Mouse (Mus musculus) stomach, embryonic 14.5 days (tissue): Measurements from ENCODE around the gene Alpk1. TPM values are rescaled to one million over a fixed set of nuclear protein-coding genes. Genes with fewer than 3 reads are reported as not detected.

Experiments used
- ATAC-seq: fragments of 200-750 bp; cut with Nextera tagmentation; 2 replicates; pipeline ENCODE4 v1.8.0; 2017; ENCODE audit warnings: low read depth, moderate TSS enrichment; ENCODE audit not compliant: insufficient number of reproducible peaks, insufficient read depth, low FRiP score
- H3K27ac ChIP-seq: fragments of 300-500 bp; sonication (generic); 2 replicates; pipeline ENCODE4 v1.5.1; 2014; ENCODE audit warnings: mild to moderate bottlenecking, low read length, moderate library complexity, mixed read lengths
- H3K27me3 ChIP-seq: fragments of 300-500 bp; sonication (generic); 2 replicates; pipeline ENCODE4 v1.6.1; 2014; ENCODE audit warnings: low read length, control low read depth, mixed read lengths; ENCODE audit not compliant: control insufficient read depth, insufficient read depth
- H3K36me3 ChIP-seq: fragments of 300-500 bp; sonication (generic); 2 replicates; pipeline ENCODE4 v1.6.1; 2014; ENCODE audit warnings: mild to moderate bottlenecking, control low read depth, low read length, moderate library complexity, mixed read lengths; ENCODE audit not compliant: control insufficient read depth, insufficient read depth
- H3K4me1 ChIP-seq: fragments of 300-500 bp; sonication (generic); 2 replicates; pipeline ENCODE4 v1.6.1; 2014; ENCODE audit warnings: low read length, control low read depth, mixed read lengths; ENCODE audit not compliant: control insufficient read depth, insufficient read depth
- H3K4me2 ChIP-seq: fragments of 300-500 bp; sonication (generic); replicated peaks from 2 replicates; pipeline ENCODE4 v1.6.1; 2014; ENCODE audit warnings: low read depth, low read length, control low read depth
- H3K4me3 ChIP-seq: fragments of 300-500 bp; sonication (generic); 2 replicates; pipeline ENCODE4 v1.5.1; 2014; ENCODE audit warnings: low read depth, low read length, control low read depth
- H3K9ac ChIP-seq: fragments of 300-500 bp; sonication (generic); replicated peaks from 2 replicates; pipeline ENCODE4 v1.6.1; 2014; ENCODE audit warnings: low read depth, mild to moderate bottlenecking, control low read depth, low read length, moderate library complexity, mixed read lengths
- H3K9me3 ChIP-seq: fragments of 300-500 bp; sonication (generic); 2 replicates; pipeline ENCODE4 v1.6.1; 2016; ENCODE audit warnings: low read depth, low read length, control low read depth; ENCODE audit not compliant: control insufficient read depth
- WGBS: fragments of 180-500 bp; shearing (Covaris S2); extraction: QIAGEN DNeasy Blood & Tissue Kit; methylation state at CpG from one replicate; pipeline ENCODE4 v1.1.7; 2014; 5-methylcytosine and 5-hydroxymethylcytosine counted together
- polyA plus RNA-seq: library from polyadenylated mRNA; unstranded; fragments of >200 nt; fragmentation: Nextera tagmentation; extraction: Ambion mirVana; gene quantifications from 2 replicates; pipeline ENCODE4 v1.2.1, GENCODE M21; 2014

Alpk1 gene
- polyA plus RNA-seq, 1 experiment from 2014 or later: 3.5 TPM

DNA sequence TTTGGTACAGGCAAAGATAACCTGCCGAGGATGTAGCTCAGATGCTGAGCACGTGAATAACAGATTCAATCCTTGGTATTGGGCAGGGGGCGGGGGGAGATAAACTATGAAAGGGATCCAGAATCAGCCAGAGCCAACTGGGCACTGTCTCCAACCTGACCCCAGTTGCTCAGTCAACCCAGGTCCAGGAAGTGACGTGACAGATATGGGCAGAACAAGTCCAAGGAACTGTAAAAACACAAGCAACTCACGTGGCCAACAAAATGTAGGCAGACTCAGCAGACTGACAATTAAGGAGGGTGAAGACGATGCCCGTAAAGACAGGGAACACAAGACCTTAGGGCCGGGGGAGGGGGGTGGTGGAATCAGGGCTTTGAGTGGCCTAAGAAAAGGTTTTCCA is 17.9 kb downstream of the Alpk1 start:
- H3K27ac ChIP-seq: no peak overlapping the region
- H3K4me2 ChIP-seq: no peak overlapping the region

DNA sequence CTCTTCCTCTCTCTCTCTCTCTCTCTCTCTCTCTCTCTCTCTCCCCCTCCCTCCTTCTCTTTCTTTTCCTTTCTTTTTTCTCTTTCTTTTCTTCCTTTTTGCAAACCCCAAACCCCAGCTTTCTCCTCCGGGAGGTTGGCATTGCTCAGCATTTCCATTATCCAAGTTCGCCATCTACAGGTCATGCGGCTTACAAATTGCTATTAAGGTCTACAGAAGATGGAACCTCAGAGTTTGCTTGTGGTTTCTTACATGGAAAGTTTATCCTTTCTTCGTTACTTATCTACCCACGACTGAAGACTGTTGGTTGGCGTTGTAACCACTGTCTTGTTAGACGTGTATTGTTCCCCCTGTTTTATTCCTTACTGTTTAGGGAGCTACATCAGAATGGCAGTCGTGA is 21.1 kb downstream of the Alpk1 start:
- Histone ChIP-seq H3K9me3 (no peaks in the 10 kb centered on the region), H3K4me1 (no peaks in the 10 kb centered on the region), H3K9ac (no peak overlapping the region), H3K27me3 (no peaks in the 10 kb centered on the region), H3K36me3 (no peaks in the 10 kb centered on the region), H3K4me3 (no peak overlapping the region), H3K27ac (no peak overlapping the region), H3K4me2 (no peak overlapping the region)
- 21% methylated on average over 8 of the region's 8 CpGs for WGBS
- ATAC-seq: no peak

More for the DNA sequence above, 17.9 kb downstream of the Alpk1 start:
- no peaks in the 10 kb centered on the region for H3K27me3 ChIP-seq
- H3K36me3 ChIP-seq: no peaks in the 10 kb centered on the region
- H3K4me3 ChIP-seq: no peak overlapping the region
- H3K9ac ChIP-seq: no peak overlapping the region
- no peaks in the 10 kb centered on the region for H3K9me3 ChIP-seq
- no peaks in the 10 kb centered on the region for H3K4me1 ChIP-seq
- WGBS: 65% methylated on average over 8 of the region's 8 CpGs
- no peak for ATAC-seq

DNA sequence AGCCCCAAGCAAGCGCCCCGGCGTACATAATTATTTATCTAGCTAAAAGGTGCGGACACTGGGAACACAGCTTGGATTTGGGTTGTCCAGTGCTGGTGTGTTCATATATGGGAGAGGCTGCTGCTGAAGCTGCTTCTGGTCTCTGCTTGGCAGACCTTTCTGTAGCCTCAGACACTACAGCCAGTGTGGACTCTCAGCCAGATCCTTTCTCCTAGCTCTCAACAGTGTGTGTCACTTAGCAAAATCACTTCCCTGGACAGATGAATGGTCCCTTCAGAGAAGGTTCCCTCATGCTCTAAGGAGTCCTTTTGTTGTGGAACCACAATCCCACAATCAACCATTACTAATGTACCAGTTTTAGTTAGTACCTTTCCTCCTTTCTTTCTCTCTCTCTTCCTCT is 21.5 kb downstream of the Alpk1 start:
- Histone ChIP-seq H3K4me3 (no peak overlapping the region), H3K27ac (no peak overlapping the region), H3K4me1 (no peaks in the 10 kb centered on the region), H3K27me3 (no peaks in the 10 kb centered on the region), H3K9me3 (no peaks in the 10 kb centered on the region), H3K36me3 (no peaks in the 10 kb centered on the region), H3K9ac (no peak overlapping the region), H3K4me2 (no peak overlapping the region)
- ATAC-seq: no peak
- WGBS: 37% methylated on average over 4 of the region's 4 CpGs

DNA sequence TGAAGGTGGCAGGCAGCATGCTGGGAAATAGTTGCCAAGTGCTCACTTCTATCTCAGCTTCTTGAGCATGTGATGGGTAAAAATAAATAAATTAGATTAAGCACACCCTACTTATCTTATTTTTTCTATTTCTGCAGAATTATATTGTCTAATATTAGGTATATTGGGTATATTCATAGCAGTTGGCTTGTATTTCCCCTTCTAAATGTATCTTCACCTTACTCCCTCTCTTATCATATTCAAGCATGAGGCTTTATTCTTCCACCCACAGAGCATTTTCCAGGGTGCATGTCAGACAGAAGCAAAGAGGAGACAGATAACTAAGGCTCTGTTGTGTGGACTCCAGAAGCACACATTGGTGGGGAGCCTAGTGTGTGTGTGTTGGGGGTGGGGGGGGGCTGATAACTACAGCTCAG is 22.4 kb downstream of the Alpk1 start:
- Histone ChIP-seq H3K9ac (no peak overlapping the region), H3K4me1 (no peaks in the 10 kb centered on the region), H3K4me3 (no peak overlapping the region), H3K27ac (no peak overlapping the region), H3K4me2 (no peak overlapping the region), H3K27me3 (no peaks in the 10 kb centered on the region), H3K9me3 (no peaks in the 10 kb centered on the region), H3K36me3 (no peaks in the 10 kb centered on the region)
- no peak for ATAC-seq

DNA sequence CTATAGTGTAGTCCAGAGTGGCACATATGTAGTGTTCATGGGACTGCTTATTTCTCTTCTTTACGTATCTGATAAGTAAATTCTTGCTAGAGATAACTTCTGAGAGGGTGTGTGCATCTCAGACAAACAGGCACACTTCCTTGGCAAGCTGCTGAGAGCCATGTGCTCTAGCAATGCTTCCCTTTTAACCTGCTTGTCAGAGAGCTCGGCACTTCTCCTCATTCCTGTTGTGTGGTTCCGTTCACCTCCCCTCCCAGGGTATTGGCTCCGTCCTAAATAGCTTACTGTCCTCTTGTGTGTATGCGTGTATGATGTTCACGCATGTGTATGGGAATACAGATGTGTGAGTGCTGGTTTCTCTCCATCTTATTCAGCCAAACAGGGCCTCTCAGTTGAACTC is 23.9 kb downstream of the Alpk1 start:
- H3K4me1 ChIP-seq: no peaks in the 10 kb centered on the region
- H3K27me3 ChIP-seq: no peaks in the 10 kb centered on the region
- ATAC-seq: no peak

DNA sequence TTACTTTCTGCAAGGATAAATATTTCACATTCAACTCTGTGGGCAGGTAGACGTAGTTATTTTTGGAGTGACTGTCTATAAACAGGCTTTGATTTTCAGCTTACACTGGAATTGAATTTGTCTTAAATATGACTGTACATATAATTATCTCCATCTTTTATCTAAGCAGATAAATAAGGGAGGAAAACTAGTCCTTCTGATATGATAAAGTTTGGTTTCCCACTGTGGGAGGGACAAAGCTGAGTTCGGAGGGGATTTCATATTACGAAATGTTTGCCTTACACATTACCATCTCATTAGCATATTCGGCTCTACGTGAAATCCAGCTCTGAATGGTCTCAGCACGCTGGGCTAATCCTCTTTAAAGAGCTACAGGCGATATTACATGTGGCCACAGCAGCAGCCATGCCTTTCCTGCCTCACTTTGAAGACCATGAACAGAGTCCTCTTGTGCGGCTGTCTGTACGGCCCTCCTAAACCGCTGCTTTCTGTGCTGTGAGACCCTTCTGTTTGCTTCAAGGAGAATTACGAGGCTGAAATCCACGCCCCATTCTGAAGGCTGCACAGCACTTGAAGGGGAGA is 30.3 kb downstream of the Alpk1 start:
- Histone ChIP-seq H3K4me1 (no peaks in the 10 kb centered on the region), H3K36me3 (no peaks in the 10 kb centered on the region), H3K4me3 (no peak overlapping the region), H3K27ac (no peak overlapping the region), H3K27me3 (peaks cover 13% of the 10 kb centered on the region), H3K9me3 (no peaks in the 10 kb centered on the region), H3K4me2 (no peak overlapping the region), H3K9ac (no peak overlapping the region)
- ATAC-seq: no peak
- 19% methylated on average over 12 of the region's 12 CpGs for WGBS

More for the DNA sequence above, 23.9 kb downstream of the Alpk1 start:
- H3K27ac ChIP-seq: no peak overlapping the region
- no peaks in the 10 kb centered on the region for H3K9me3 ChIP-seq
- H3K4me3 ChIP-seq: no peak overlapping the region
- H3K9ac ChIP-seq: no peak overlapping the region
- 82% methylated on average over 6 of the region's 6 CpGs for WGBS
- H3K36me3 ChIP-seq: no peaks in the 10 kb centered on the region
- H3K4me2 ChIP-seq: no peak overlapping the region

DNA sequence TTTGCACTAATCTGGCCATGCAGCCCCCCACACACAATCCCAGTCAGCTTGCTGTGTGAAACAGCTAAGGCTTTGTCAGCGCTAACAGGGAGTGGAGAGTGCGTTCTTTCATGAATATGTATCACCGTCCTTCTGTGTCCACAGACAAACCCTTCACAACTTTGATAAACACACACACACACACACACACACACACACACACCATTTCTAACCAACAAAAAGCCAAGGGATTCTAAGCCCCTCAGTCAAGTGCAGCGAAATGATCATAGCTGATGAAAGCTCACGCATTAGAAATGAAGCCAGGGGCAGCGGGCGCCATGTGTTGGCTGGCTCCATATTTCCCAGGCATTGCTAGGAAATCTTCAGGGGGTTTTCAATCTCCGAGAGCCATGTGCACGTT is 31.1 kb downstream of the Alpk1 start:
- Histone ChIP-seq H3K27me3 (peaks cover 13% of the 10 kb centered on the region), H3K4me1 (no peaks in the 10 kb centered on the region), H3K27ac (no peak overlapping the region), H3K36me3 (no peaks in the 10 kb centered on the region), H3K9me3 (no peaks in the 10 kb centered on the region), H3K4me3 (no peak overlapping the region), H3K4me2 (no peak overlapping the region), H3K9ac (no peak overlapping the region)
- ATAC-seq: no peak
- WGBS: 31% methylated on average over 9 of the region's 9 CpGs

DNA sequence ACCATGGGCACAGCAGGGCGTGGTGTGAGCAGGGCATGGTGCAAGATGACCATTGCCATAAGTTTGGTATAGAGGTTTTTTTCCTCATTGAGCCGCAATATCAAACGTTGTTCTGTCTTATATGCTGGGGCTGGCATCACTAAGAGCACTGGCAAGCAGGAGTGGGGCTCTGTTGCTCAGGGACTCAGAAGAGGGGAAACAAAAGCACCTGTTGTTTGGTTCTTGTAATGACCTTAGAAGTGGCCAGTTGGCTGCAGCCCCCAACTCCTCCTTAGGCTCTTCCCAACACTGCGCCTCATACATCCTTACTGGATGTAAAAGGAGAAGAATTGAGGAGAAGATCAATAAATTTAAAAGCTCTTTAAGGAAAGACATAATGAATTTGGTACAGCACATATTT is 31.7 kb downstream of the Alpk1 start:
- WGBS: 63% methylated on average over 4 of the region's 4 CpGs
- H3K9ac ChIP-seq: no peak overlapping the region
- no peak overlapping the region for H3K4me2 ChIP-seq
- no peaks in the 10 kb centered on the region for H3K9me3 ChIP-seq
- peaks cover 13% of the 10 kb centered on the region for H3K27me3 ChIP-seq
- no peak for ATAC-seq
- no peaks in the 10 kb centered on the region for H3K4me1 ChIP-seq
- no peak overlapping the region for H3K27ac ChIP-seq
- no peaks in the 10 kb centered on the region for H3K36me3 ChIP-seq
- H3K4me3 ChIP-seq: no peak overlapping the region

DNA sequence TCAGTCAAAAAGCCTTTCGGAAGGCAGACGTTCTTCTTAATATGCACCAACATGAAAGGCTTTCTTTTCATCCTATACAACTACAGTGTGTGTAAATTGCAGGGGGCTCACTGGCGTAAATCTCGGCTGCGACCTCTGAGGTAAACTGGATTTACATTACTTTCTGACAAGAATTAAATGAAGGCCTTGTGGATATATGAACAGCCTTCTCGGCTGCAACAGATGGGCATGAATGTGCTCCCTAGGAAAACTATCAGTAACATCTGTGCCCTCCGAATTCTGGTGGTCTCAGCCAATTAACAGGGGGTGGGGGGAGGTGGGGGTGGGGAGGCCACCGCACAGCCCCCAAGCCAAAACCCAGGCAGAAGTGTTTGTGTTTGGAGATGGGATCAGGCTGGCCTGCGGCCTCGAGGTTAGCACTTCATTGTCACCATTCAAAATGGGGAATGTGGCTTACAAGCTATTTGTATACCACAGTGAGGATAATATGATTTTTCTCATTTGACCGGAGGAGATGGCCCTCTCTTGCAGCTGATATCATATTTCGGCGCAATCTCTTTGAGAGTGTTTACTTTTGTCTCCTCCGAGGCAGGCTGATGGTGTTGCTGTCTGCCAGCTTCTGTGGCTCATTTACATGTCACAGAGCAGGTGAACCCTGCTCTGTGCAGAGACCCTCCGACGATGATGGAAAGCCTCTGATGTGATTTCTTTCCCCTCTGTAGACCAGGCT is 34.3 kb downstream of the Alpk1 start:
- Histone ChIP-seq H3K27ac (no peak overlapping the region), H3K4me3 (no peak overlapping the region), H3K36me3 (no peaks in the 10 kb centered on the region), H3K4me2 (no peak overlapping the region), H3K27me3 (peaks cover 13% of the 10 kb centered on the region), H3K9ac (no peak overlapping the region), H3K9me3 (0 out of 2 replicates have a peak, but pooled peaks cover 4% of the 10 kb centered on the region), H3K4me1 (no peaks in the 10 kb centered on the region)
- 13% methylated on average over 16 of the region's 16 CpGs for WGBS
- ATAC-seq: no peak
